Mouse (Mus musculus) lung, embryonic 16.5 days (tissue): Measurements from ENCODE around the gene Gm6588. TPM values are rescaled to one million over a fixed set of nuclear protein-coding genes. Genes with fewer than 3 reads are reported as not detected.

Experiments used
- ATAC-seq: fragments of 200-750 bp; cut with Nextera tagmentation; 2 replicates; pipeline ENCODE4 v1.8.0; 2017; ENCODE audit warnings: low read depth, mild to moderate bottlenecking, moderate library complexity
- H3K27ac ChIP-seq: fragments of 300-500 bp; sonication (generic); 2 replicates; pipeline ENCODE4 v1.5.1; 2014; ENCODE audit warnings: mild to moderate bottlenecking, control low read depth, low read length
- H3K27me3 ChIP-seq: fragments of 300-500 bp; sonication (generic); 2 replicates; pipeline ENCODE4 v1.6.1; 2014; ENCODE audit warnings: low read depth, low read length, mixed read lengths; ENCODE audit not compliant: control insufficient read depth, insufficient read depth
- H3K36me3 ChIP-seq: fragments of 300-500 bp; sonication (generic); 2 replicates; pipeline ENCODE4 v1.6.1; 2014; ENCODE audit warnings: low read length; ENCODE audit not compliant: control insufficient read depth, insufficient read depth
- H3K4me1 ChIP-seq: fragments of 300-500 bp; sonication (generic); replicated peaks from 2 replicates; pipeline ENCODE4 v1.6.1; 2014; ENCODE audit warnings: low read length, mixed read lengths; ENCODE audit not compliant: control insufficient read depth, insufficient read depth
- H3K4me2 ChIP-seq: fragments of 300-500 bp; sonication (generic); 2 replicates; pipeline ENCODE4 v1.6.1; 2014; ENCODE audit warnings: low read depth, low read length, control low read depth
- H3K4me3 ChIP-seq: fragments of 300-500 bp; sonication (generic); 2 replicates; pipeline ENCODE4 v1.5.1; 2014; ENCODE audit warnings: mild to moderate bottlenecking, low read length, control low read depth
- H3K9ac ChIP-seq: fragments of 300-500 bp; sonication (generic); 2 replicates; pipeline ENCODE4 v1.6.1; 2014; ENCODE audit warnings: low read length, control low read depth
- H3K9me3 ChIP-seq: fragments of 300-500 bp; sonication (generic); 2 replicates; pipeline ENCODE4 v1.6.1; 2016; ENCODE audit warnings: low read length; ENCODE audit not compliant: control insufficient read depth
- WGBS: fragments of 180-500 bp; shearing (Covaris S2); extraction: QIAGEN DNeasy Blood & Tissue Kit; methylation state at CpG from one replicate; pipeline ENCODE4 v1.1.7; 2014; 5-methylcytosine and 5-hydroxymethylcytosine counted together
- polyA plus RNA-seq: library from polyadenylated mRNA; unstranded; fragments of >200 nt; fragmentation: Nextera tagmentation; extraction: Ambion mirVana; gene quantifications from 2 replicates; pipeline ENCODE4 v1.2.1, GENCODE M21; 2015

Gm6588 gene
- polyA plus RNA-seq, 1 experiment from 2014 or later = not detected

- Histone ChIP-seq H3K27me3 (no peaks in the 10 kb centered on the region), H3K4me1 (peaks cover 2% of the 10 kb centered on the region; the same call in 1 of the 2 replicates), H3K36me3 (no peaks in the 10 kb centered on the region), H3K4me2 (no peak overlapping the region), H3K4me3 (no peak overlapping the region), H3K27ac (no peak overlapping the region), H3K9ac (no peak overlapping the region), H3K9me3 (no peaks in the 10 kb centered on the region)
- WGBS = 59% methylated on average over 8 of the region's 8 CpGs
- ATAC-seq = no peak
These were observed 50.9 kb downstream of the Gm6588 start for GRCm38 (mm10) chr5:112499918-112500682.

Other genes starting within 250 kb of the Gm6588 start
- 0.84 and 1.0 TPM in 2 replicates for gene Cryba4, start 196.9 kb upstream of the Gm6588 start, polyA plus RNA-seq
- 3.1 and 3.5 TPM in 2 replicates for gene Crybb1, start 193.6 kb upstream of the Gm6588 start, polyA plus RNA-seq
- gene Tpst2, start 172.7 kb upstream of the Gm6588 start, polyA plus RNA-seq = 66.8 and 67.9 TPM in 2 replicates
- 31.1 TPM in 2 replicates for gene Tfip11, start 123.1 kb upstream of the Gm6588 start, polyA plus RNA-seq
- 34.5 and 36.8 TPM in 2 replicates for gene Srrd, start 106.4 kb upstream of the Gm6588 start, polyA plus RNA-seq
- 28.9 and 34.8 TPM in 2 replicates for gene Hps4, start 106.3 kb upstream of the Gm6588 start, polyA plus RNA-seq
- 0.13 and 0.15 TPM in 2 replicates for gene Gm6583, start 93.4 kb upstream of the Gm6588 start, polyA plus RNA-seq
- gene Asphd2, start 54.6 kb upstream of the Gm6588 start, polyA plus RNA-seq = 1.7 and 1.9 TPM in 2 replicates
- 0.38 and 0.39 TPM in 2 replicates for gene Sez6l, start 127.8 kb downstream of the Gm6588 start, polyA plus RNA-seq